ENCODE assay signal across 9 mouse cellular contexts in the genomic region with DNA sequence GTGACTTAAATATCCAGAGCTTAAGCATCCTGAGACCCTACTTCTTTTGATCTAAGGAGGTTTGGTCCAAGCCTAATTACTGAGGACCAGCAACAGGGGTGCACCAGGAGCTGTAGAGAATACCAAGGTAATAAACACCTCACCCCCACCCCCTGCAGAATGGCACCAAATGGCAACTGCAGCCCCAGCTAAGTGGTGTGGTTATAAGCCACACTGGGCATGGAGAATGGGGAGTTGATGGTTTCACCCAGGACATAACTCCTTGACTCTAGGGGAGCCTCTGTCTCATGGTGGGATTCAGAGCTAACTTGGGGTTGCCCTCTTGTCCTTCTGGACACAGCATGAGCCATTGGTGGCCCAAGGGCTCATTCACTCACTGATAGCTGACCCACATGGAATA. TPM values are rescaled to one million over a fixed set of nuclear protein-coding genes. Genes with fewer than 3 reads are reported as not detected.
DNase-seq lines count a peak whose midpoint lies in the region; ATAC-seq and TF ChIP-seq lines count a peak whose summit lies in the region.
"Had no signal": no experiment of that assay in that cellular context is flagged by ENCODE, and none has a peak within 500 bp of the region (broad histone marks: within the 10 kb centered on the region; RNA-seq: fewer than 3 reads in every experiment).

No protein-coding gene starts in this region.

- H3K27me3 ChIP-seq in cerebellum, adult 2 months (ENCODE audit: control insufficient read depth, insufficient read depth, low read length), result no peaks in the 10 kb centered on the region
- H3K27me3 ChIP-seq in hindbrain, embryonic 13.5 days, result peaks cover 40% of the 10 kb centered on the region
- 0 out of 2 replicates have a peak, but pooled peaks cover 5% of the 10 kb centered on the region for H3K27me3 ChIP-seq in hindbrain, embryonic 11.5 days (ENCODE audit: control insufficient read depth, insufficient read depth, low read length)
- H3K27me3 ChIP-seq in embryonic facial prominence, embryonic 14.5 days (replicated peaks; ENCODE audit: control insufficient read depth, insufficient read depth, low read length), result no peaks in the 10 kb centered on the region
- H3K27me3 ChIP-seq in midbrain, embryonic 14.5 days (ENCODE audit: control insufficient read depth, insufficient read depth, low read length), result no peaks in the 10 kb centered on the region; the same call in 1 of the 2 replicates
- H3K27me3 ChIP-seq: Patski had no signal

- peak overlapping the region; percentile 98 for H3K4me2 ChIP-seq in hindbrain, embryonic 13.5 days
- no peak overlapping the region for H3K4me2 ChIP-seq in hindbrain, embryonic 11.5 days (replicated peaks; ENCODE audit: low read depth, low read length)
- peak overlapping the region; percentile 98 for H3K4me2 ChIP-seq in embryonic facial prominence, embryonic 14.5 days (ENCODE audit: low read depth, low read length)
- peak overlapping the region; percentile 99; the same call in 1 of the 2 replicates for H3K4me2 ChIP-seq in midbrain, embryonic 14.5 days (ENCODE audit: low read length)

- TF ChIP-seq CTCF in cerebellum, adult 2 months (IDR thresholded peaks at IDR 0.05; ENCODE audit: borderline replicate concordance, insufficient read depth, low read depth, low read length), result no peak

- peak overlapping the region; percentile 96 for H3K27ac ChIP-seq in cerebellum, adult 2 months (ENCODE audit: insufficient read depth, low read length)
- peak overlapping the region; percentile 95 for H3K27ac ChIP-seq in hindbrain, embryonic 13.5 days
- H3K27ac ChIP-seq in hindbrain, embryonic 11.5 days (ENCODE audit: low read depth, low read length), result no peak overlapping the region
- H3K27ac ChIP-seq in embryonic facial prominence, embryonic 14.5 days (replicated peaks; ENCODE audit: low read depth, low read length), result no peak overlapping the region
- H3K27ac ChIP-seq in midbrain, embryonic 14.5 days (replicated peaks; ENCODE audit: low read depth, low read length), result no peak overlapping the region

- no peaks in the 10 kb centered on the region for H3K9me3 ChIP-seq in hindbrain, embryonic 13.5 days
- no peaks in the 10 kb centered on the region for H3K9me3 ChIP-seq in hindbrain, embryonic 11.5 days (ENCODE audit: control insufficient read depth, low read length)
- no peaks in the 10 kb centered on the region for H3K9me3 ChIP-seq in embryonic facial prominence, embryonic 14.5 days (ENCODE audit: control insufficient read depth, low read length)
- no peaks in the 10 kb centered on the region for H3K9me3 ChIP-seq in midbrain, embryonic 14.5 days (ENCODE audit: control insufficient read depth, low read length)

- H3K4me1 ChIP-seq in cerebellum, adult 2 months (ENCODE audit: control insufficient read depth, insufficient read depth, low read length), result peaks cover 13% of the 10 kb centered on the region
- peaks cover 9% of the 10 kb centered on the region for H3K4me1 ChIP-seq in hindbrain, embryonic 13.5 days (replicated peaks)
- H3K4me1 ChIP-seq in hindbrain, embryonic 11.5 days (replicated peaks; ENCODE audit: control insufficient read depth, insufficient read depth, low read length), result no peaks in the 10 kb centered on the region
- H3K4me1 ChIP-seq in embryonic facial prominence, embryonic 14.5 days (ENCODE audit: control insufficient read depth, insufficient read depth, low read length), result no peaks in the 10 kb centered on the region
- H3K4me1 ChIP-seq in midbrain, embryonic 14.5 days (ENCODE audit: control insufficient read depth, insufficient read depth, low read length), result peaks cover 7% of the 10 kb centered on the region; the same call in 1 of the 2 replicates

- peaks cover 18% of the 10 kb centered on the region for H3K36me3 ChIP-seq in hindbrain, embryonic 13.5 days
- H3K36me3 ChIP-seq in hindbrain, embryonic 11.5 days (ENCODE audit: control insufficient read depth, insufficient read depth, low read length), result no peaks in the 10 kb centered on the region
- peaks cover 3% of the 10 kb centered on the region; the same call in 1 of the 2 replicates for H3K36me3 ChIP-seq in embryonic facial prominence, embryonic 14.5 days (ENCODE audit: control insufficient read depth, insufficient read depth, low read length)
- peaks cover 11% of the 10 kb centered on the region; the same call in 1 of the 2 replicates for H3K36me3 ChIP-seq in midbrain, embryonic 14.5 days (ENCODE audit: control insufficient read depth, insufficient read depth, low read length)

- ATAC-seq in hindbrain, embryonic 13.5 days (ENCODE audit: low FRiP score), result no peak
- ATAC-seq in hindbrain, embryonic 11.5 days (ENCODE audit: low FRiP score), result no peak
- no peak for ATAC-seq in embryonic facial prominence, embryonic 14.5 days (ENCODE audit: low read depth)
- no peak for ATAC-seq in midbrain, embryonic 14.5 days (ENCODE audit: low FRiP score, low TSS enrichment)

- TF ChIP-seq POLR2A in cerebellum, adult 2 months (IDR thresholded peaks at IDR 0.05; ENCODE audit: borderline replicate concordance, insufficient read depth, low read length), result no peak

- H3K4me3 ChIP-seq in cerebellum, adult 2 months (replicated peaks; ENCODE audit: insufficient read depth, low read depth, low read length), result no peak overlapping the region
- H3K4me3 ChIP-seq in hindbrain, embryonic 13.5 days, result peak overlapping the region; percentile 69; the same call in 1 of the 2 replicates
- no peak overlapping the region for H3K4me3 ChIP-seq in hindbrain, embryonic 11.5 days (ENCODE audit: low read depth, low read length)
- 0 out of 2 replicates have a peak overlapping the region, but pooled peaks have one; percentile 82 for H3K4me3 ChIP-seq in embryonic facial prominence, embryonic 14.5 days (ENCODE audit: low read depth, low read length)
- H3K4me3 ChIP-seq in midbrain, embryonic 14.5 days (replicated peaks; ENCODE audit: low read depth, low read length), result no peak overlapping the region; the same call in 1 of the 2 replicates

- no peak overlapping the region; the same call in 1 of the 2 replicates for H3K9ac ChIP-seq in hindbrain, embryonic 13.5 days
- H3K9ac ChIP-seq in hindbrain, embryonic 11.5 days (ENCODE audit: low read depth, low read length), result no peak overlapping the region
- H3K9ac ChIP-seq in embryonic facial prominence, embryonic 14.5 days (ENCODE audit: low read depth, low read length), result no peak overlapping the region
- no peak overlapping the region for H3K9ac ChIP-seq in midbrain, embryonic 14.5 days (replicated peaks; ENCODE audit: low read length)

- no peak for DNase-seq in cerebellum, adult 2 months
- DNase-seq in cerebellum, postnatal 14 days, result no peak
- DNase-seq in hindbrain, embryonic 11.5 days (ENCODE audit: low spot score), result no peak
- DNase-seq in embryonic facial prominence, embryonic 14.5 days (ENCODE audit: low spot score), result no peak
- DNase-seq in midbrain, embryonic 14.5 days, result no peak
- no peak for DNase-seq in gastrocnemius, postnatal 4 days (ENCODE audit: low spot score in 2 of 2)
- DNase-seq in embryo, embryonic 10 days (ENCODE audit: low spot score), result no peak

RNA-seq across cellular contexts. Expression of gene Sfxn5, which starts 1.0 kb away (rescaled TPM):
- polyA plus RNA-seq in cerebellum, adult 2 months (2012; rRNA removed), result 169 and 172 TPM in 2 replicates
- 18.3 and 19.6 TPM in 2 replicates for polyA plus RNA-seq in hindbrain, embryonic 13.5 days (2015; fragmentation: Nextera tagmentation; extraction: Ambion mirVana)
- 5.1 and 6.2 TPM in 2 replicates for polyA plus RNA-seq in hindbrain, embryonic 11.5 days (2014; fragmentation: Nextera tagmentation; extraction: Ambion mirVana)
- 6.7 and 8.9 TPM in 2 replicates for polyA plus RNA-seq in embryonic facial prominence, embryonic 14.5 days (2014; fragmentation: Nextera tagmentation; extraction: Ambion mirVana)
- 15.6 and 24.0 TPM in 2 replicates for polyA plus RNA-seq in midbrain, embryonic 14.5 days (2014; fragmentation: Nextera tagmentation; extraction: Ambion mirVana)
- total RNA-seq in gastrocnemius, postnatal 4 days (2021), result 1 to 10 TPM; 4.7 to 5.4 TPM

RNA-seq across cellular contexts. Expression of gene Rab11fip5, which starts 40.2 kb away (rescaled TPM):
- 70.7 and 75.2 TPM in 2 replicates for polyA plus RNA-seq in cerebellum, adult 2 months (2012; rRNA removed)
- 13.7 and 14.8 TPM in 2 replicates for polyA plus RNA-seq in hindbrain, embryonic 13.5 days (2015; fragmentation: Nextera tagmentation; extraction: Ambion mirVana)
- 4.1 and 4.6 TPM in 2 replicates for polyA plus RNA-seq in hindbrain, embryonic 11.5 days (2014; fragmentation: Nextera tagmentation; extraction: Ambion mirVana)
- 15.1 and 15.7 TPM in 2 replicates for polyA plus RNA-seq in embryonic facial prominence, embryonic 14.5 days (2014; fragmentation: Nextera tagmentation; extraction: Ambion mirVana)
- 15.0 and 15.7 TPM in 2 replicates for polyA plus RNA-seq in midbrain, embryonic 14.5 days (2014; fragmentation: Nextera tagmentation; extraction: Ambion mirVana)
- total RNA-seq in gastrocnemius, postnatal 4 days (2021), result 10 to 100 TPM; 49.3 to 50.8 TPM

Comparison
In these comparisons a context has a peak if more than half of its experiments do, and no peak if none do; other contexts are left out.
1. H3K27ac ChIP-seq: peak in cerebellum, adult 2 months (single experiment) and hindbrain, embryonic 13.5 days (single experiment); none in hindbrain, embryonic 11.5 days (single experiment), embryonic facial prominence, embryonic 14.5 days (single experiment) and midbrain, embryonic 14.5 days (single experiment).
2. H3K4me3 ChIP-seq: peak in hindbrain, embryonic 13.5 days (single experiment) and embryonic facial prominence, embryonic 14.5 days (single experiment); none in cerebellum, adult 2 months (single experiment), hindbrain, embryonic 11.5 days (single experiment) and midbrain, embryonic 14.5 days (single experiment).